Mouse (Mus musculus) forebrain, embryonic 12.5 days (tissue): ENCODE measurements around the gene Phrf1. TPM values are rescaled to one million over a fixed set of nuclear protein-coding genes. Genes with fewer than 3 reads are reported as not detected.
A peak's percentile ranks its signal among the peaks of the same experiment; 100 is the strongest.

ENCODE experiments used
- ATAC-seq: fragments of 200-750 bp; cut with Nextera tagmentation; 2 replicates; pipeline ENCODE4 v1.8.0; 2017; ENCODE audit warnings: moderate TSS enrichment; ENCODE audit not compliant: low FRiP score
- H3K27ac ChIP-seq: fragments of 300-500 bp; sonication (generic); 2 replicates; pipeline ENCODE4 v1.5.1; 2016; ENCODE audit warnings: mild to moderate bottlenecking
- H3K27me3 ChIP-seq: fragments of 300-500 bp; sonication (generic); 2 replicates; pipeline ENCODE4 v1.6.1; 2016; ENCODE audit warnings: mild to moderate bottlenecking
- H3K36me3 ChIP-seq: fragments of 300-500 bp; sonication (generic); replicated peaks from 2 replicates; pipeline ENCODE4 v1.6.1; 2016; ENCODE audit warnings: mild to moderate bottlenecking
- H3K4me1 ChIP-seq: fragments of 300-500 bp; sonication (generic); 2 replicates; pipeline ENCODE4 v1.6.1; 2016
- H3K4me2 ChIP-seq: fragments of 300-500 bp; sonication (generic); 2 replicates; pipeline ENCODE4 v1.6.1; 2016; ENCODE audit warnings: mild to moderate bottlenecking, moderate library complexity
- H3K4me3 ChIP-seq: fragments of 300-500 bp; sonication (generic); replicated peaks from 2 replicates; pipeline ENCODE4 v1.5.1; 2016; ENCODE audit warnings: mild to moderate bottlenecking
- H3K9ac ChIP-seq: fragments of 300-500 bp; sonication (generic); 2 replicates; pipeline ENCODE4 v1.6.1; 2016; ENCODE audit warnings: mild to moderate bottlenecking
- H3K9me3 ChIP-seq: fragments of 300-500 bp; sonication (generic); 2 replicates; pipeline ENCODE4 v1.6.1; 2016
- WGBS: fragments of 180-500 bp; shearing (Covaris S2); methylation state at CpG from one replicate; pipeline ENCODE4 v1.1.7; 2016; 5-methylcytosine and 5-hydroxymethylcytosine counted together
- polyA plus RNA-seq: library from polyadenylated mRNA; unstranded; fragments of >200 nt; fragmentation: Nextera tagmentation; extraction: Ambion mirVana; gene quantifications from 2 replicates; pipeline ENCODE4 v1.2.1, GENCODE M21; 2016

Phrf1 gene
- polyA plus RNA-seq, 1 experiment from 2014 or later: 107 TPM

- Histone ChIP-seq H3K9me3 (no peaks in the 10 kb centered on the region), H3K4me2 (no peak overlapping the region), H3K27ac (no peak overlapping the region), H3K27me3 (peaks cover 28% of the 10 kb centered on the region), H3K36me3 (no peaks in the 10 kb centered on the region), H3K9ac (no peak overlapping the region), H3K4me1 (peaks cover 18% of the 10 kb centered on the region), H3K4me3 (no peak overlapping the region)
- ATAC-seq: peak; percentile 47; the same call in 1 of the 2 replicates
- WGBS: 47% methylated on average over 6 of the region's 6 CpGs
Observed at GRCm38 (mm10) chr7:141281442-141281841, 52.9 kb downstream of the Phrf1 start.

GRCm38 (mm10) chr7:141282756-141283155 is 54.2 kb downstream of the Phrf1 start:
- Histone ChIP-seq H3K4me3 (no peak overlapping the region), H3K4me2 (no peak overlapping the region), H3K36me3 (no peaks in the 10 kb centered on the region), H3K27me3 (peaks cover 19% of the 10 kb centered on the region), H3K4me1 (peaks cover 18% of the 10 kb centered on the region), H3K27ac (no peak overlapping the region), H3K9ac (no peak overlapping the region), H3K9me3 (no peaks in the 10 kb centered on the region)
- WGBS: 87% methylated on average over 4 of the region's 4 CpGs
- no peak for ATAC-seq

GRCm38 (mm10) chr7:141288042-141288441 is 59.5 kb downstream of the Phrf1 start:
- 80% methylated on average over 3 of the region's 3 CpGs for WGBS
- Histone ChIP-seq H3K4me1 (peaks cover 14% of the 10 kb centered on the region; the same call in 1 of the 2 replicates), H3K27me3 (peaks cover 34% of the 10 kb centered on the region), H3K4me3 (no peak overlapping the region), H3K9ac (no peak overlapping the region), H3K9me3 (no peaks in the 10 kb centered on the region), H3K4me2 (no peak overlapping the region), H3K27ac (no peak overlapping the region), H3K36me3 (no peaks in the 10 kb centered on the region)
- no peak for ATAC-seq

GRCm38 (mm10) chr7:141291921-141292582 is 63.5 kb downstream of the Phrf1 start, which contains the start of gene Drd4:
Gene Drd4, plus strand, starts transcription at chr7:141292006.
- H3K27ac ChIP-seq: no peak within 1 kb of the TSS
- no peaks in the 10 kb centered on the region for H3K9me3 ChIP-seq
- peak within 1 kb of the TSS; percentile 61 for H3K9ac ChIP-seq
- ATAC-seq: peak; percentile 48; the same call in 1 of the 2 replicates
- H3K4me2 ChIP-seq: peak within 1 kb of the TSS; percentile 77
- H3K27me3 ChIP-seq: peaks cover 69% of the 10 kb centered on the region
- H3K36me3 ChIP-seq: peaks cover 8% of the 10 kb centered on the region; the same call in 1 of the 2 replicates
- peaks cover 31% of the 10 kb centered on the region for H3K4me1 ChIP-seq
- H3K4me3 ChIP-seq: peak within 1 kb of the TSS; percentile 41
- WGBS: 1% methylated on average over 43 of the region's 46 CpGs

GRCm38 (mm10) chr7:141292583-141293388 is 64.2 kb downstream of the Phrf1 start:
- Histone ChIP-seq H3K4me2 (peak overlapping the region; percentile 77), H3K4me1 (peaks cover 31% of the 10 kb centered on the region), H3K4me3 (peak overlapping the region; percentile 41), H3K27ac (no peak overlapping the region), H3K9ac (peak overlapping the region; percentile 61; the same call in 1 of the 2 replicates), H3K27me3 (peaks cover 69% of the 10 kb centered on the region), H3K9me3 (no peaks in the 10 kb centered on the region), H3K36me3 (peaks cover 15% of the 10 kb centered on the region; the same call in 1 of the 2 replicates)
- ATAC-seq: no peak
- WGBS: 27% methylated on average over 15 of the region's 15 CpGs

GRCm38 (mm10) chr7:141293852-141294471 is 65.4 kb downstream of the Phrf1 start:
- Histone ChIP-seq H3K27ac (no peak overlapping the region), H3K4me2 (peak overlapping the region; percentile 55), H3K4me3 (peak overlapping the region; percentile 35), H3K27me3 (peaks cover 69% of the 10 kb centered on the region), H3K4me1 (peaks cover 31% of the 10 kb centered on the region), H3K36me3 (peaks cover 17% of the 10 kb centered on the region; the same call in 1 of the 2 replicates), H3K9ac (peak overlapping the region; percentile 44), H3K9me3 (no peaks in the 10 kb centered on the region)
- WGBS: 1% methylated on average over 53 of the region's 53 CpGs
- no peak for ATAC-seq

GRCm38 (mm10) chr7:141294479-141294878 is 65.9 kb downstream of the Phrf1 start:
- no peak overlapping the region for H3K27ac ChIP-seq
- no peak for ATAC-seq

GRCm38 (mm10) chr7:141297926-141298650 is 69.5 kb downstream of the Phrf1 start:
- H3K4me2 ChIP-seq: no peak overlapping the region
- peaks cover 56% of the 10 kb centered on the region for H3K36me3 ChIP-seq
- H3K27me3 ChIP-seq: peaks cover 35% of the 10 kb centered on the region
- 84% methylated on average over 3 of the region's 3 CpGs for WGBS
- no peak overlapping the region for H3K27ac ChIP-seq
- no peak for ATAC-seq
- H3K4me3 ChIP-seq: no peak overlapping the region
- peaks cover 16% of the 10 kb centered on the region for H3K4me1 ChIP-seq
- no peaks in the 10 kb centered on the region for H3K9me3 ChIP-seq
- no peak overlapping the region for H3K9ac ChIP-seq

More at GRCm38 (mm10) chr7:141294479-141294878, 65.9 kb downstream of the Phrf1 start:
- Histone ChIP-seq H3K36me3 (peaks cover 22% of the 10 kb centered on the region), H3K9ac (peak overlapping the region; percentile 44; the same call in 1 of the 2 replicates), H3K9me3 (no peaks in the 10 kb centered on the region), H3K27me3 (peaks cover 69% of the 10 kb centered on the region), H3K4me3 (peak overlapping the region; percentile 35), H3K4me1 (peaks cover 31% of the 10 kb centered on the region), H3K4me2 (peak overlapping the region; percentile 55)
- WGBS: 4% methylated on average over 20 of the region's 22 CpGs

- H3K27me3 ChIP-seq: peaks cover 24% of the 10 kb centered on the region
- H3K27ac ChIP-seq: no peak overlapping the region
- H3K9me3 ChIP-seq: no peaks in the 10 kb centered on the region
- peaks cover 5% of the 10 kb centered on the region for H3K4me1 ChIP-seq
- H3K36me3 ChIP-seq: peaks cover 67% of the 10 kb centered on the region
- H3K4me3 ChIP-seq: no peak overlapping the region
- 95% methylated on average over 8 of the region's 8 CpGs for WGBS
- no peak for ATAC-seq
- no peak overlapping the region for H3K9ac ChIP-seq
- H3K4me2 ChIP-seq: no peak overlapping the region
Observed at GRCm38 (mm10) chr7:141299175-141299574, 70.6 kb downstream of the Phrf1 start.

GRCm38 (mm10) chr7:141301386-141301785 is 72.8 kb downstream of the Phrf1 start:
- no peak for ATAC-seq
- Histone ChIP-seq H3K9ac (no peak overlapping the region), H3K4me3 (no peak overlapping the region), H3K36me3 (peaks cover 87% of the 10 kb centered on the region), H3K4me1 (no peaks in the 10 kb centered on the region), H3K9me3 (no peaks in the 10 kb centered on the region), H3K27ac (no peak overlapping the region), H3K27me3 (peaks cover 2% of the 10 kb centered on the region), H3K4me2 (no peak overlapping the region)
- 97% methylated on average over 9 of the region's 9 CpGs for WGBS

GRCm38 (mm10) chr7:141302702-141303268 is 74.2 kb downstream of the Phrf1 start:
- no peak overlapping the region for H3K27ac ChIP-seq
- H3K27me3 ChIP-seq: no peaks in the 10 kb centered on the region
- peaks cover 88% of the 10 kb centered on the region for H3K36me3 ChIP-seq
- H3K4me1 ChIP-seq: no peaks in the 10 kb centered on the region
- no peak overlapping the region for H3K4me3 ChIP-seq
- no peak overlapping the region for H3K9ac ChIP-seq
- H3K4me2 ChIP-seq: no peak overlapping the region
- H3K9me3 ChIP-seq: no peaks in the 10 kb centered on the region
- no peak for ATAC-seq
- WGBS: 91% methylated on average over 1 of the region's 1 CpGs
